Mouse (Mus musculus): ENCODE results near the gene Igdcc3. TPM values are rescaled to one million over a fixed set of nuclear protein-coding genes. Genes with fewer than 3 reads are reported as not detected.

The Igdcc3 gene
- polyA plus RNA-seq, 1 experiment from 2014 or later = 2.3 TPM

- Histone ChIP-seq H3K4me3 (replicated peaks) (no peak overlapping the region), H3K27me3 (no peaks in the 10 kb centered on the region), H3K4me2 (replicated peaks) (no peak overlapping the region), H3K9me3 (replicated peaks) (no peaks in the 10 kb centered on the region), H3K4me1 (peaks cover 43% of the 10 kb centered on the region), H3K9ac (no peak overlapping the region), H3K27ac (replicated peaks) (no peak overlapping the region), H3K36me3 (no peaks in the 10 kb centered on the region)
- WGBS = 64% methylated on average over 10 of the region's 10 CpGs
- no peak for ATAC-seq (ENCODE audit: insufficient number of reproducible peaks, low FRiP score, low TSS enrichment, low read depth)
These were observed 36.9 kb downstream of the Igdcc3 start for GRCm38 (mm10) chr9:65177912-65178311.

GRCm38 (mm10) chr9:65178336-65179213 is 37.6 kb downstream of the Igdcc3 start:
- Histone ChIP-seq H3K27me3 (no peaks in the 10 kb centered on the region), H3K4me3 (replicated peaks) (no peak overlapping the region; the same call in 1 of the 2 replicates), H3K27ac (replicated peaks) (no peak overlapping the region), H3K4me2 (replicated peaks) (peak overlapping the region; percentile 35), H3K36me3 (no peaks in the 10 kb centered on the region), H3K4me1 (peaks cover 43% of the 10 kb centered on the region), H3K9ac (no peak overlapping the region), H3K9me3 (replicated peaks) (no peaks in the 10 kb centered on the region)
- WGBS = 12% methylated on average over 22 of the region's 22 CpGs
- peak; percentile 34; the same call in 1 of the 2 replicates for ATAC-seq (ENCODE audit: insufficient number of reproducible peaks, low FRiP score, low TSS enrichment, low read depth)

GRCm38 (mm10) chr9:65179817-65180624 is 39.0 kb downstream of the Igdcc3 start:
- H3K4me1 ChIP-seq = peaks cover 43% of the 10 kb centered on the region
- H3K9ac ChIP-seq = no peak overlapping the region
- H3K4me3 ChIP-seq (replicated peaks) = no peak overlapping the region
- no peaks in the 10 kb centered on the region for H3K27me3 ChIP-seq
- H3K27ac ChIP-seq (replicated peaks) = no peak overlapping the region
- H3K9me3 ChIP-seq (replicated peaks) = no peaks in the 10 kb centered on the region
- H3K4me2 ChIP-seq (replicated peaks) = 0 out of 2 replicates have a peak overlapping the region, but pooled peaks have one; percentile 22
- no peak for ATAC-seq (ENCODE audit: insufficient number of reproducible peaks, low FRiP score, low TSS enrichment, low read depth)
- H3K36me3 ChIP-seq = 0 out of 2 replicates have a peak, but pooled peaks cover 3% of the 10 kb centered on the region
- WGBS = 40% methylated on average over 17 of the region's 17 CpGs

GRCm38 (mm10) chr9:65188599-65188998 is 47.6 kb downstream of the Igdcc3 start:
- H3K27me3 ChIP-seq = no peaks in the 10 kb centered on the region
- H3K4me2 ChIP-seq (replicated peaks) = no peak overlapping the region
- 0 out of 2 replicates have a peak, but pooled peaks cover 5% of the 10 kb centered on the region for H3K4me1 ChIP-seq
- H3K4me3 ChIP-seq (replicated peaks) = no peak overlapping the region
- H3K9ac ChIP-seq = no peak overlapping the region
- H3K36me3 ChIP-seq = 0 out of 2 replicates have a peak, but pooled peaks cover 3% of the 10 kb centered on the region
- H3K9me3 ChIP-seq (replicated peaks) = no peaks in the 10 kb centered on the region
- 5% methylated on average over 3 of the region's 3 CpGs for WGBS
- ATAC-seq (ENCODE audit: insufficient number of reproducible peaks, low FRiP score, low TSS enrichment, low read depth) = no peak
- H3K27ac ChIP-seq (replicated peaks) = no peak overlapping the region

- 55% methylated on average over 7 of the region's 7 CpGs for WGBS
- Histone ChIP-seq H3K4me2 (replicated peaks) (no peak overlapping the region), H3K27ac (replicated peaks) (no peak overlapping the region), H3K9ac (no peak overlapping the region), H3K9me3 (replicated peaks) (no peaks in the 10 kb centered on the region), H3K27me3 (no peaks in the 10 kb centered on the region), H3K4me1 (peaks cover 11% of the 10 kb centered on the region), H3K4me3 (replicated peaks) (no peak overlapping the region), H3K36me3 (no peaks in the 10 kb centered on the region)
- no peak for ATAC-seq (ENCODE audit: insufficient number of reproducible peaks, low FRiP score, low TSS enrichment, low read depth)
These were observed 49.3 kb downstream of the Igdcc3 start for GRCm38 (mm10) chr9:65190306-65190705.

- Histone ChIP-seq H3K4me1 (peaks cover 21% of the 10 kb centered on the region), H3K27ac (replicated peaks) (no peak overlapping the region), H3K9ac (no peak overlapping the region), H3K9me3 (replicated peaks) (no peaks in the 10 kb centered on the region), H3K4me2 (replicated peaks) (no peak overlapping the region), H3K36me3 (no peaks in the 10 kb centered on the region), H3K4me3 (replicated peaks) (no peak overlapping the region), H3K27me3 (no peaks in the 10 kb centered on the region)
- no peak for ATAC-seq (ENCODE audit: insufficient number of reproducible peaks, low FRiP score, low TSS enrichment, low read depth)
- WGBS = 30% methylated on average over 2 of the region's 2 CpGs
These were observed 50.4 kb downstream of the Igdcc3 start for GRCm38 (mm10) chr9:65191389-65191754.

GRCm38 (mm10) chr9:65191755-65192469 is 50.9 kb downstream of the Igdcc3 start:
- H3K9me3 ChIP-seq (replicated peaks) = no peaks in the 10 kb centered on the region
- no peaks in the 10 kb centered on the region for H3K36me3 ChIP-seq
- no peak overlapping the region for H3K9ac ChIP-seq
- no peak for ATAC-seq (ENCODE audit: insufficient number of reproducible peaks, low FRiP score, low TSS enrichment, low read depth)
- H3K27me3 ChIP-seq = no peaks in the 10 kb centered on the region
- no peak overlapping the region for H3K4me3 ChIP-seq (replicated peaks)
- H3K4me2 ChIP-seq (replicated peaks) = no peak overlapping the region
- 34% methylated on average over 8 of the region's 8 CpGs for WGBS
- H3K27ac ChIP-seq (replicated peaks) = no peak overlapping the region
- H3K4me1 ChIP-seq = peaks cover 21% of the 10 kb centered on the region

- Histone ChIP-seq H3K4me1 (peaks cover 25% of the 10 kb centered on the region), H3K4me3 (replicated peaks) (no peak overlapping the region), H3K27me3 (no peaks in the 10 kb centered on the region), H3K9ac (no peak overlapping the region), H3K4me2 (replicated peaks) (no peak overlapping the region), H3K36me3 (no peaks in the 10 kb centered on the region), H3K9me3 (replicated peaks) (no peaks in the 10 kb centered on the region), H3K27ac (replicated peaks) (no peak overlapping the region)
- ATAC-seq (ENCODE audit: insufficient number of reproducible peaks, low FRiP score, low TSS enrichment, low read depth) = no peak
- 64% methylated on average over 12 of the region's 12 CpGs for WGBS
These were observed 52.2 kb downstream of the Igdcc3 start for GRCm38 (mm10) chr9:65193214-65193613.

- H3K4me3 ChIP-seq (replicated peaks) = no peak within 1 kb of the TSS
- peak within 1 kb of the TSS; percentile 93 for H3K27ac ChIP-seq (replicated peaks)
- WGBS = 71% methylated on average over 4 of the region's 4 CpGs
- no peaks in the 10 kb centered on the region for H3K9me3 ChIP-seq (replicated peaks)
- H3K4me2 ChIP-seq (replicated peaks) = peak within 1 kb of the TSS; percentile 25; the same call in 1 of the 2 replicates
- no peaks in the 10 kb centered on the region for H3K36me3 ChIP-seq
- no peak within 1 kb of the TSS for H3K9ac ChIP-seq
- H3K4me1 ChIP-seq = peaks cover 24% of the 10 kb centered on the region
- no peaks in the 10 kb centered on the region for H3K27me3 ChIP-seq
- no peak for ATAC-seq (ENCODE audit: insufficient number of reproducible peaks, low FRiP score, low TSS enrichment, low read depth)
These were observed 54.1 kb downstream of the Igdcc3 start, which contains the start of gene Parp16 for GRCm38 (mm10) chr9:65195053-65195452. Gene Parp16 (plus strand): TSS chr9:65195353.

- WGBS = 23% methylated on average over 8 of the region's 8 CpGs
- H3K4me1 ChIP-seq = peaks cover 27% of the 10 kb centered on the region
- H3K9ac ChIP-seq = no peak overlapping the region
- H3K4me2 ChIP-seq (replicated peaks) = peak overlapping the region; percentile 25; the same call in 1 of the 2 replicates
- no peaks in the 10 kb centered on the region for H3K9me3 ChIP-seq (replicated peaks)
- H3K27me3 ChIP-seq = no peaks in the 10 kb centered on the region
- H3K27ac ChIP-seq (replicated peaks) = peak overlapping the region; percentile 93
- no peak for ATAC-seq (ENCODE audit: insufficient number of reproducible peaks, low FRiP score, low TSS enrichment, low read depth)
- no peak overlapping the region for H3K4me3 ChIP-seq (replicated peaks)
- no peaks in the 10 kb centered on the region for H3K36me3 ChIP-seq
These were observed 54.6 kb downstream of the Igdcc3 start for GRCm38 (mm10) chr9:65195621-65195981.

All from embryonic facial prominence, embryonic 15.5 days (tissue).